Mouse (Mus musculus) G1E-ER4 (cell line): ENCODE data around the gene Dgcr8. TPM values are rescaled to one million over a fixed set of nuclear protein-coding genes. Genes with fewer than 3 reads are reported as not detected.

ENCODE experiments used
- GATA1 ChIP-seq: IDR thresholded peaks from one replicate; pipeline ENCODE4 v1.8.0; 2012; ENCODE audit warnings: low read length, inconsistent platforms
- polyA plus RNA-seq: library from polyadenylated mRNA; stranded (reverse); fragments of >175 nt; gene quantifications from 2 replicates; pipeline ENCODE4 v1.2.3, GENCODE M21; 2012

The Dgcr8 gene
- polyA plus RNA-seq, 1 experiment = 5.3 TPM

DNA sequence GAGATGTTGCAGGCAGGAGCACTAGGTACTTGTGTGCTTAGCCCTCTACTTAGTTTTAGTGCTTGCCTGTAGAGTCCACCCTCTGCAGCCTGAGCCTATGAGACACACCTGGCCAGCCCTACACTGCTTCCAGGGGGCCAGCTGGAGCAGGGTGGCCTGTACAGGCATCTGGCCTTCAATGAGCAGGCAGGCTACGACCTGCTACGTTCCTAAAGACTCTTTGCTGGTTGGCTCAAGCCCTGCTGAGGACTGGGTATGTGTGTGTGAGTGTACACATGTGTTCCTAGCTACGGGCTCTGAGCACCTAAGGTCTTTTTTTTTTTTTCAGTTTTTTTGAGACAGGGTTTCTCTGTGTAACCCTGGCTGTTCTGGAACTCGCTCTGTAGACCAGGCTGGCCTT lies 57.6 kb downstream of the Dgcr8 start:
- TF ChIP-seq GATA1 = no peak

- TF ChIP-seq GATA1 = no peak
These were observed 58.0 kb downstream of the Dgcr8 start for GRCm38 (mm10) chr16:18231047-18231446.

GRCm38 (mm10) chr16:18230617-18231016 lies 58.4 kb downstream of the Dgcr8 start:
- no peak for TF ChIP-seq GATA1

DNA sequence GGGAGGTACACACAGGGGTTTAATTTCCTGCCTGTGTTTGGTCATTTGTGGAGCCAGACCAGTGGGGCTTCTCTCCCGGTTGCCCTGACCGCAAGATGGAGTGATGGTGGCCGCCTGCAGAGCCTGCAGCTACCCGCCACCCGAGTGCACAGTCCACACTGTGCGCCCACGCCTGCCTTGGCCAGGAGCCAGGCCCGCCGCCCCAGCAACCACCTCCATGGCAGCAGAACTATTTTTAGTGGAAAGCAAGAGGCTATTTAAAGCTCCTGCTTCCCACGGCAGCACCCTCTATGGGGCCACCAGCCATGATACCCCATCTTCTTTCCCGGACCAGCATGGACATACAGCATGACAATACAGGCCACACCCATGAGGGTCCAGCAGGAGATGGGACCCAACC lies 59.4 kb downstream of the Dgcr8 start:
- no peak for TF ChIP-seq GATA1

GRCm38 (mm10) chr16:18228856-18229255 lies 60.2 kb downstream of the Dgcr8 start:
- no peak for TF ChIP-seq GATA1

GRCm38 (mm10) chr16:18227897-18228422 lies 61.1 kb downstream of the Dgcr8 start:
- no peak for TF ChIP-seq GATA1

DNA sequence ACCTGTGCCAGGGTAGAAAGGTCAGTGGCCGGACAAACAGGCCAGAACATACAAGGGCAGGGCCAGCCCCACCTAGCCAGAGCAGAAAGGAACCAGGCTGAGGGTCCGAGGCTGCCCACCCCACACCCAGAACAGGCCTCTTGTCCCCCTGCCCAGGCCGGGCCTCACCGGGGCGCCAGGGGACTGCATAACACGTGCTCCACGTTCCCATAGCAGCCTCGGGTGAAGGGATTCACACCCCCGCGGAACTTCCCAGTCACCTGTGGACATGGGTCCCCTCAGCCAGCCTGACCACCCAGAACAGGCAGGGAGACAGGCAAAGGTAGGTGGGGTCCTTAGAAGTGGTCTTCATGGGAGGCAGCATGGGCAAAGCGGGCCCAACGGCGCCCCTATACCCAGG lies 61.9 kb downstream of the Dgcr8 start:
- TF ChIP-seq GATA1 = no peak

GRCm38 (mm10) chr16:18222188-18222587 lies 66.9 kb downstream of the Dgcr8 start:
- TF ChIP-seq GATA1 = no peak

DNA sequence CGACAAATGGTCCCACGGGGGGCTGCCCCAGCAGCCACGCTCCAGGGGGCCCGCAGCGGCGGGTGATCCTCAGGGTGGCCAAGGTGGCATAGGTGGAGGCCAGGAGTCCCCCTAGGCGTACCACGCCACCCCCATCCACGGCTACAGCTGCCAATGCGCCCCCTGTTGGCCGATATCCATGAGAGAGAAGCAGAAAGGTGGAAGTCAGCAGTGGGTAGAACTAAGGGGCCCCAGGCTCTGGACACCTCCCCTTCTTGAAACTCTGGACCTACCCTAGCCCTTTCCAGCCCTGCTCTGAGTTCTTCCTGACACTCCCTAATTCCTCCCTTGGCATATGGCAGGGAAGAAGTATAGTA lies 67.5 kb downstream of the Dgcr8 start:
- TF ChIP-seq GATA1 = no peak

DNA sequence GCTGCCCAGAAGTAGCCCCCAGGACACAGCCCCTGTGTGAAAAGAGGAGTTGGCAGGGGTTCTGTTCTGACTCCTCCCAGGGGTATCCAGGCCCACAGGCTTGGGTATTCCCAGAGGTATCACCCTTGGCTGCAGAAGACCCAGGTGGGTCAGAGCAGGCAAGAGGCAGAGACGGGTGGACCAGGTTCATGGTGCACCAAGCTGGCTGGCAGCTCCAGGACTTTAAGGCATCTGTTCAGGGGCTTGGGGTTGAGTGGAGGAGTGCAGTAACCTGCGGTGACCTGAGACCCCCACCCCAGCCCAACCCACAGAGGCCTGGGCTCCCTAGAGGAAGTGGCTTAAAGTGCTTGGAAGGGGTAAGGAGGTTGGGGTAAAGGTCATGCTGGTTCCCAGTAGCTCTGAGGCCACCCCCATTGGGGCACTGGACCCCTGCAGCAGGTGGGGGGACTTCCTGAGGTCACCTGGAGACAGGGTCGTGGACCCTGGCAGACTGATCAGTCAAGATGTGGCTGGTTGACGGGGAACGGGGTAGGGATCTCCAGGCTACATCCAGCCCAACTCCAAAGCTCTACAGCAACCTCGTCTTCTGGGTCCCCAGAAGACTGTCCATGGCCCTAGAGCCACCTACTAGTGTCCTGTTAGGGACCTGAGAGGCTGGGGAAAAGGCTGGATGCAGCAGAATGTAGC lies 68.0 kb downstream of the Dgcr8 start:
- TF ChIP-seq GATA1 = no peak

- TF ChIP-seq GATA1 = no peak
These were observed 69.0 kb downstream of the Dgcr8 start for GRCm38 (mm10) chr16:18220001-18220400.

- no peak for TF ChIP-seq GATA1
These were observed 70.5 kb downstream of the Dgcr8 start for GRCm38 (mm10) chr16:18218580-18218996.

DNA sequence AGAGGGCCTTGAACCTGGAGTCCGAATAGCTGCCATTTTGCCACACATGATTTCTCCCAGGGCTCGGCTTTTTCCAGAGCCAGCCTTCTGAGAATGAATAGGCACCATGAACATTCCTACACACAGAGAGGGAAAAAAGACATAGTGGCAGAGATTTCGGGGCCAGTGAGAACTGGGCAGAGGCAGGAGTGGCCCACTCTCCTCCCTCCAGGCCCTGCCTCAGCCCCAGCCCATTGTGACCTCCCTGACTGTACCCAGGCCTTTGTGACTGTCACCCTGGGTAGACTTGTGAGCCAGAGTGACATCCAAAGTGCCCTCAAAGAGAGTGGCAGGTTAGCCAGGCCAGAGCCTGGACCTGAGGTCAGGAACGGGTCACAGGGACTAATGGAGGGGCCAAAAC lies 71.5 kb downstream of the Dgcr8 start, which contains the start of gene Ccdc188:
Ccdc188 (plus strand) TSS at position 301 of the 400 bp plus-strand sequence.
- no peak for TF ChIP-seq GATA1

GRCm38 (mm10) chr16:18214858-18215257 lies 74.2 kb downstream of the Dgcr8 start:
- no peak for TF ChIP-seq GATA1

DNA sequence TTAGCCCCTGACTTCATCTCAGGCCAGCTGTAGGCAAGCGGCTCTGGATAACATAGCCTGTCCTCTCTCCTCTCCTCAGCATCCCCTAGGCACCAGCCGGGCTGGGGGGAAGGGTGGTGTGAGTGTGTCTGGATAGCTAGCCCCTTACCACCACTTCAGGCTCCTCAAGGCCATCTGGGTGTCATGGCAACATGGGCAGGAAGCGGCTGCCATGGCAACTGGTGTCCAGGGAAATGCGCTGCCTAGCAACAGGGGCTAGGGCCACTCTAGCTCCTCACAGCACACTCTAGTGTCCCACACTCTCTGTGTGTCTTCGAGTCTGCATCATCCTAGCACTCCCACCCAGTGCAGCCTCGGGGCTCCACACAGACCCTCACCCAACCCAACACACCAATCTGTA lies 75.4 kb downstream of the Dgcr8 start:
- no peak for TF ChIP-seq GATA1

DNA sequence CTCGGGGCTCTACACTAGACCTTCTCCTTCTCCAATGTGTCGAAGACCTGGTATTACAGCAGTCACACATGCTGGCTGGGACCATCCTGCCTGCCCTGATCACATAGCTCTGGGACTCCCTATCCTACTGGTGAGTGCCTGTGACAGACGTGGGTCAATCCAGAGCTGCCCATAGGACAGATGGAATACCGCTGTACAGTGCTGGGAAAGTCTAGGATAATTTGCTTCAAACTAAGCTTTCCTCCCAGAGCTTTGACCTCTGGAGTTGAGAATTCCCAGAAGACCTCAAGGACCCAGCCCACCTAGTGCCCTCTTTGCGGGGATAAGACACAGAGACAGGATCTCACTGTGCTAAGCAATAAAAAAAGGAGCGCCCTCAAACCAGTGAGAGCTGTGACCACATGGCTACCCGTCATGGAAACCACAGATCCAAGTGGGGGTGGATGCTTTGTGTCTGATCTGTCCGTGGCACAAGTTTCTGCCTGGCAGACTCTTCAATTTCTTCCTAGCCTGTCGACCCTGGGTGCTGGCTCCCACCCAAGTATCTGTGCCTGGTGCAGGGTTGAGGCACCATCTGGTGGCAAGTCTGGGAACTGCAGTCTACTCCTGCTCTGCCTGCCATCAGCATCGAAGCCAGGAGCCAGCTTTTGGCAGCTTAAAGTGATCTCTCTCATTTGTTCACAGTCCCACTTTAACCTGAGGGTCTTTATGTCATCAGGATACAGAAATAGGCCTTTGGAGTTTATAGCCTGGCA lies 77.5 kb downstream of the Dgcr8 start:
- no peak for TF ChIP-seq GATA1
